Mouse (Mus musculus): ENCODE measurements around the gene Pgk2.
"Not testable (repeated sequence)": the region's sequence is repeated elsewhere in the genome, so short reads cannot be mapped to it uniquely, and the experiment has no call there.

The Pgk2 gene

DNA sequence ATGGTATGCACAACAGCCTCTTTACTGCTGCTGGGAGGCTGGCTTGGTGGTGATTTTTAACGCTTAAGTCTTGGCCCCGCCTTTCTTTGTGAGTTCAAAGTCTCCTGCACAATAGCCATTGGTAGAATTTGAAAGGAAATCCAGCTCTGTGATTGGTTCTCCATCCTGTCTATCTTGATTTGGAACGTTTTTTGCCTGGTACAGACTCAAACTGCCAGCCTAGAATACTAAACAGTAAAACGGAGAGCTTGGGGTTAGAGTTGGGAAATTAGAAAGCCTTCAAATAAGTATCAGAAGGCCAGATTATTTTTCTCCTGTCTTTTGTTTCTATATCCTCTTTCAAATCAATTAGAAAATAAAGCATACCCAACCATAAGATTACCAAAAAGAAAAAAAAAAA lies at the start of gene Pgk2:
TSS of gene Pgk2 (minus strand) at position 101 of the 400 bp plus-strand sequence.
- no peak for DNase-seq

DNA sequence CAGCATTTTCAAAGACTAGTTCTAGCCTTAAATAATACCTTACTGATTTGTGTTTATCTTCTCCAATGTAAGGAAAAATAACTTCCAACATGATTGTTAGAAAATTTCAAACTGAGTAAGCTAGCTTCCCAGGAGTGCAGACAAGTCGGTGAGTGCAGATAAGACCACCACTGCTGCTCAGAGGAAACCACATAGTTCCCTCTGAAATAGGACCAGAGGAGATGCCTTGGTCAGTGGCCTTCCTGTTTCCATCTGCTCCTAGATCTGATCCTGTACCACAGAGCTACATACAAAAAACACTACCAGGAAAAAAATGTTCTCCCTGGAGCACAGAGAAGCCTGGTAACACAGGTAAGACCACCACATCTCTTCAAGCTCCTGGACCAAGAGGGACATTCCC lies 44.0 kb upstream of the Pgk2 start:
- no peak for DNase-seq

DNA sequence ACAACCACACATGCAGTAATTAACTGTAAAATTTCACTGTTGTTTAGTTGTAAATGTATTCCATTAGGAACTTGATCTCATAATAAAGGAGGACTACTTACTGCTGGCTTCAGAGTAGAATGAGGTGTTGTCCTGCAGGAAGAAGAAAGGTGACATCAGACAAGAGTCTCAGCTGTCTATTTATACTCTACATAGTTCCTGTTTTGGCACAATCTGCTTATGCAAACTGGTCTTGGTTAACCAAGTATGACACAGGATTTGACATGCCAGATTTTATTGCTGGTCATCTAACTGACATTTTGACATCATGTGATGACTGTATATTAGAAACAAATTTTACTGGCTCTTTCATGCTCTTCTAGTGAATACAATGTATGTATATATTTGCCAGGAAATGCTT lies 33.7 kb upstream of the Pgk2 start, which contains the start of gene Crisp3:
TSS of gene Crisp3 (minus strand) at position 154 of the 400 bp plus-strand sequence.
- DNase-seq, result no peak

DNA sequence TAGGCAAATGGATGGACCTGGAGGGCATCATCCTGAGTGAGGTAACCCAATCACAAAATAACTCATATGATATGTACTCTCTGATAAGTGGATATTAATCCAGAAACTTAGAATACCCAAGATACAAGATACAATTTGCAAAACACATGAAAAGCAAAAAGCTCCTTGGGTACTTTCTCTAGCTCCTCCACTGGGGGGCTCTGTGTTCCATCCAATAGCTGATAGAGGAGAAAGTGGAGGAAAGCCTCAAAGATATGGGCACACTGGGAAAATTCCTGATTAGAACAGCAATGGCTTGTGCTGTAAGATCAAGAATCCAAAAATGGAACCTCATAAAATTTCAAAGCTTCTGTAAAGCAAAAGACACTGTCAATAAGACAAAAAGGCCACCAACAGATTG lies 6.6 kb downstream of the Pgk2 start:
- DNase-seq, result not testable (repeated sequence)

DNA sequence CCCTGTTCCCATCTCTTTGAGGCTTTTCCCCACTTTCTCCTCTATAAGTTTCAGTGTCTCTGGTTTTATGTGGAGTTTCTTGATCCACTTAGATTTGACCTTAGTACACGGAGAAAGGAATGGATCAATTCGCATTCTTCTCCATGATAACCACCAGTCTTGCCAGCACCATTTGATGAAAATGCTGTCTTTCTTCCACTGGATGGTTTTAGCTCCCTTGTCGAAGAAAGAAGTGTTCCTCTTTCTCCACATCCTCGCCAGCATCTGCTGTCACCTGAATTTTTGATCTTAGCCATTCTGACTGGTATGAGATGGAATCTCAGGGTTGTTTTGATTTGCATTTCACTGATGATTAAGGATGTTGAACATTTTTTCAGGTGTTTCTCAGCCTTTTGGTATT lies 18.2 kb downstream of the Pgk2 start:
- DNase-seq, result not testable (repeated sequence)

DNA sequence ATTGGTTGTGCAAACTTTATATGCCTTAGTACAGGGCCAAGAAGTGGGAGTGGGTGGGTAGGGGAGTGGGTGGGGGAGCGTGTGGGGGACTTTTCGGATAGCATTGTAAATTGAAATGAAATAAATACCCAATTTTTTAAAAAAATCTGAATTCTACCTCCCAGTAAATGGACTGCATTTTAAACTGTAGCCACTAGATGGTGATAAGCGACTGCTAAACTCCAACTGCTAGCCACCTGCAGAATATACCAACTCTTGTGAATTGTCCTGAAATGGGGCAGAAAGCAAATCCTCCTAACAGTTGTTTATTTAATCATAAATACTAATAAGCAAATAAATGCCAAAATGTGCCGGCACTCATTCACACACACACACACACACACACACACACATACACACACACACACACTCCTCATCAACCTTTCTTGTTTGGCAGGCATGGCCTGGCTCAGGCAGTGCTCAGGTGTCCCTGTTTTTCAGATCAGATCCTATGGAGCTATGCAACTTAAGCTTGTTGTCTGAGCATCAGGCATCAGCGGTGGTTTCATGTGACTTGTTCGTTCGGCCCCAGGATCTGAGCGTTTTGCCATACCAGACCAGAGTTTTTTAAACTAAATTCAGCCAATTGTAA lies 50.6 kb downstream of the Pgk2 start:
- DNase-seq, result not testable (repeated sequence)
